Mouse (Mus musculus): ENCODE measurements around the gene Hmbs. TPM values are rescaled to one million over a fixed set of nuclear protein-coding genes. Genes with fewer than 3 reads are reported as not detected.
"Not testable (repeated sequence)": the region's sequence is repeated elsewhere in the genome, so short reads cannot be mapped to it uniquely, and the experiment has no call there.

Hmbs gene
- polyA plus RNA-seq, 1 experiment from 2014 or later = 134 TPM

GRCm38 (mm10) chr9:44377335-44377734, 33.3 kb upstream of the Hmbs start:
- H3K4me3 ChIP-seq (ENCODE audit: low read depth, low read length); H3K27ac ChIP-seq (ENCODE audit: low read depth, low read length); H3K27me3 ChIP-seq (ENCODE audit: control insufficient read depth, insufficient read depth, low read length); ATAC-seq (ENCODE audit: low FRiP score); DNase-seq (ENCODE audit: low spot score); H3K9me3 ChIP-seq (ENCODE audit: control insufficient read depth, low read length); H3K9ac ChIP-seq (ENCODE audit: low read depth, low read length); H3K4me2 ChIP-seq (replicated peaks; ENCODE audit: low read depth, low read length); H3K4me1 ChIP-seq (replicated peaks; ENCODE audit: control insufficient read depth, insufficient read depth, low read length); H3K36me3 ChIP-seq (ENCODE audit: control insufficient read depth, insufficient read depth, low read length): not testable (repeated sequence)
- 94% methylated on average over 2 of the region's 2 CpGs for WGBS

- H3K4me1 ChIP-seq (replicated peaks; ENCODE audit: control insufficient read depth, insufficient read depth, low read length) = peaks cover 8% of the 10 kb centered on the region; the same call in 1 of the 2 replicates
- H3K27ac ChIP-seq (ENCODE audit: low read depth, low read length) = no peak overlapping the region
- no peak overlapping the region for H3K9ac ChIP-seq (ENCODE audit: low read depth, low read length)
- no peak overlapping the region for H3K4me2 ChIP-seq (replicated peaks; ENCODE audit: low read depth, low read length)
- ATAC-seq (ENCODE audit: low FRiP score) (no peak), DNase-seq (ENCODE audit: low spot score) (no peak)
- 0 out of 2 replicates have a peak, but pooled peaks cover 1% of the 10 kb centered on the region for H3K36me3 ChIP-seq (ENCODE audit: control insufficient read depth, insufficient read depth, low read length)
- no peak overlapping the region for H3K4me3 ChIP-seq (ENCODE audit: low read depth, low read length)
- H3K27me3 ChIP-seq (ENCODE audit: control insufficient read depth, insufficient read depth, low read length) = no peaks in the 10 kb centered on the region
- 95% methylated on average over 6 of the region's 6 CpGs for WGBS
- no peaks in the 10 kb centered on the region for H3K9me3 ChIP-seq (ENCODE audit: control insufficient read depth, low read length)
These were observed 32.1 kb upstream of the Hmbs start for GRCm38 (mm10) chr9:44376141-44376540.

- no peaks in the 10 kb centered on the region for H3K27me3 ChIP-seq (ENCODE audit: control insufficient read depth, insufficient read depth, low read length)
- H3K4me3 ChIP-seq (ENCODE audit: low read depth, low read length) = no peak overlapping the region
- no peak overlapping the region for H3K9ac ChIP-seq (ENCODE audit: low read depth, low read length)
- ATAC-seq (ENCODE audit: low FRiP score) = no peak
- no peak overlapping the region for H3K27ac ChIP-seq (ENCODE audit: low read depth, low read length)
- no peaks in the 10 kb centered on the region for H3K4me1 ChIP-seq (replicated peaks; ENCODE audit: control insufficient read depth, insufficient read depth, low read length)
- no peaks in the 10 kb centered on the region for H3K36me3 ChIP-seq (ENCODE audit: control insufficient read depth, insufficient read depth, low read length)
- H3K4me2 ChIP-seq (replicated peaks; ENCODE audit: low read depth, low read length) = no peak overlapping the region
- no peaks in the 10 kb centered on the region for H3K9me3 ChIP-seq (ENCODE audit: control insufficient read depth, low read length)
- DNase-seq (ENCODE audit: low spot score) = no peak
These were observed 29.4 kb upstream of the Hmbs start for GRCm38 (mm10) chr9:44373386-44373785.

GRCm38 (mm10) chr9:44364480-44364879, 20.5 kb upstream of the Hmbs start:
- Histone ChIP-seq H3K27me3 (ENCODE audit: control insufficient read depth, insufficient read depth, low read length) (no peaks in the 10 kb centered on the region), H3K4me2 (replicated peaks; ENCODE audit: low read depth, low read length) (no peak overlapping the region), H3K36me3 (ENCODE audit: control insufficient read depth, insufficient read depth, low read length) (no peaks in the 10 kb centered on the region), H3K27ac (ENCODE audit: low read depth, low read length) (no peak overlapping the region), H3K9ac (ENCODE audit: low read depth, low read length) (no peak overlapping the region), H3K4me3 (ENCODE audit: low read depth, low read length) (no peak overlapping the region), H3K9me3 (ENCODE audit: control insufficient read depth, low read length) (no peaks in the 10 kb centered on the region), H3K4me1 (replicated peaks; ENCODE audit: control insufficient read depth, insufficient read depth, low read length) (no peaks in the 10 kb centered on the region)
- DNase-seq (ENCODE audit: low spot score) (peak; percentile 24), ATAC-seq (ENCODE audit: low FRiP score) (no peak)
- 64% methylated on average over 3 of the region's 3 CpGs for WGBS

- ATAC-seq (ENCODE audit: low FRiP score) = 0 out of 2 replicates have a peak, but pooled peaks have one; percentile 30
- H3K27ac ChIP-seq (ENCODE audit: low read depth, low read length); H3K9me3 ChIP-seq (ENCODE audit: control insufficient read depth, low read length); H3K9ac ChIP-seq (ENCODE audit: low read depth, low read length); H3K36me3 ChIP-seq (ENCODE audit: control insufficient read depth, insufficient read depth, low read length); DNase-seq (ENCODE audit: low spot score); H3K4me1 ChIP-seq (replicated peaks; ENCODE audit: control insufficient read depth, insufficient read depth, low read length); H3K27me3 ChIP-seq (ENCODE audit: control insufficient read depth, insufficient read depth, low read length): not testable (repeated sequence)
- 49% methylated on average over 4 of the region's 4 CpGs for WGBS
- Histone ChIP-seq H3K4me3 (ENCODE audit: low read depth, low read length) (peak overlapping the region; percentile 74; the same call in 1 of the 2 replicates), H3K4me2 (replicated peaks; ENCODE audit: low read depth, low read length) (peak overlapping the region; percentile 26; the same call in 1 of the 2 replicates)
These were observed 17.9 kb upstream of the Hmbs start for GRCm38 (mm10) chr9:44361931-44362330.

GRCm38 (mm10) chr9:44361190-44361917, 17.3 kb upstream of the Hmbs start, which contains the start of gene Vps11:
Vps11 (minus strand) TSS chr9:44361670.
- Histone ChIP-seq H3K36me3 (ENCODE audit: control insufficient read depth, insufficient read depth, low read length) (peaks cover 12% of the 10 kb centered on the region), H3K9me3 (ENCODE audit: control insufficient read depth, low read length) (no peaks in the 10 kb centered on the region), H3K4me1 (replicated peaks; ENCODE audit: control insufficient read depth, insufficient read depth, low read length) (no peaks in the 10 kb centered on the region), H3K4me3 (ENCODE audit: low read depth, low read length) (peak within 1 kb of the TSS; percentile 74), H3K27ac (ENCODE audit: low read depth, low read length) (no peak within 1 kb of the TSS), H3K9ac (ENCODE audit: low read depth, low read length) (peak within 1 kb of the TSS; percentile 83), H3K4me2 (replicated peaks; ENCODE audit: low read depth, low read length) (peak within 1 kb of the TSS; percentile 49), H3K27me3 (ENCODE audit: control insufficient read depth, insufficient read depth, low read length) (no peaks in the 10 kb centered on the region)
- 1% methylated on average over 44 of the region's 44 CpGs for WGBS
- DNase-seq (ENCODE audit: low spot score) (peak; percentile 97), ATAC-seq (ENCODE audit: low FRiP score) (peak; percentile 94)

GRCm38 (mm10) chr9:44357207-44357606, 13.2 kb upstream of the Hmbs start:
- H3K9me3 ChIP-seq (ENCODE audit: control insufficient read depth, low read length) = no peaks in the 10 kb centered on the region
- 72% methylated on average over 4 of the region's 4 CpGs for WGBS
- peak; percentile 31 for DNase-seq (ENCODE audit: low spot score)
- no peaks in the 10 kb centered on the region for H3K27me3 ChIP-seq (ENCODE audit: control insufficient read depth, insufficient read depth, low read length)
- no peak overlapping the region for H3K4me2 ChIP-seq (replicated peaks; ENCODE audit: low read depth, low read length)
- peaks cover 30% of the 10 kb centered on the region for H3K36me3 ChIP-seq (ENCODE audit: control insufficient read depth, insufficient read depth, low read length)
- no peak overlapping the region for H3K9ac ChIP-seq (ENCODE audit: low read depth, low read length)
- no peak overlapping the region for H3K27ac ChIP-seq (ENCODE audit: low read depth, low read length)
- no peak overlapping the region for H3K4me3 ChIP-seq (ENCODE audit: low read depth, low read length)
- no peak for ATAC-seq (ENCODE audit: low FRiP score)
- no peaks in the 10 kb centered on the region for H3K4me1 ChIP-seq (replicated peaks; ENCODE audit: control insufficient read depth, insufficient read depth, low read length)

GRCm38 (mm10) chr9:44353142-44353541, 9.1 kb upstream of the Hmbs start:
- Histone ChIP-seq H3K27ac (ENCODE audit: low read depth, low read length) (no peak overlapping the region), H3K9ac (ENCODE audit: low read depth, low read length) (no peak overlapping the region), H3K9me3 (ENCODE audit: control insufficient read depth, low read length) (no peaks in the 10 kb centered on the region), H3K36me3 (ENCODE audit: control insufficient read depth, insufficient read depth, low read length) (peaks cover 38% of the 10 kb centered on the region), H3K27me3 (ENCODE audit: control insufficient read depth, insufficient read depth, low read length) (no peaks in the 10 kb centered on the region), H3K4me1 (replicated peaks; ENCODE audit: control insufficient read depth, insufficient read depth, low read length) (no peaks in the 10 kb centered on the region), H3K4me3 (ENCODE audit: low read depth, low read length) (no peak overlapping the region), H3K4me2 (replicated peaks; ENCODE audit: low read depth, low read length) (no peak overlapping the region)
- 95% methylated on average over 6 of the region's 6 CpGs for WGBS
- ATAC-seq (ENCODE audit: low FRiP score) (no peak), DNase-seq (ENCODE audit: low spot score) (no peak)

- Histone ChIP-seq H3K27ac (ENCODE audit: low read depth, low read length) (no peak overlapping the region), H3K36me3 (ENCODE audit: control insufficient read depth, insufficient read depth, low read length) (peaks cover 35% of the 10 kb centered on the region), H3K9ac (ENCODE audit: low read depth, low read length) (no peak overlapping the region), H3K4me2 (replicated peaks; ENCODE audit: low read depth, low read length) (no peak overlapping the region), H3K27me3 (ENCODE audit: control insufficient read depth, insufficient read depth, low read length) (no peaks in the 10 kb centered on the region), H3K4me1 (replicated peaks; ENCODE audit: control insufficient read depth, insufficient read depth, low read length) (no peaks in the 10 kb centered on the region), H3K9me3 (ENCODE audit: control insufficient read depth, low read length) (no peaks in the 10 kb centered on the region), H3K4me3 (ENCODE audit: low read depth, low read length) (no peak overlapping the region)
- no peak for DNase-seq (ENCODE audit: low spot score)
- WGBS = 93% methylated on average over 10 of the region's 10 CpGs
- ATAC-seq (ENCODE audit: low FRiP score) = no peak
These were observed 8.3 kb upstream of the Hmbs start for GRCm38 (mm10) chr9:44352337-44352736.

Data from hindbrain, embryonic 11.5 days (tissue).